Mouse (Mus musculus) midbrain, postnatal 0 days (tissue): ENCODE data around the gene Ltbp1. TPM values are rescaled to one million over a fixed set of nuclear protein-coding genes. Genes with fewer than 3 reads are reported as not detected.
A peak's percentile ranks its signal among the peaks of the same experiment; 100 is the strongest.

Source experiments
- ATAC-seq: fragments of 200-750 bp; cut with Nextera tagmentation; 2 replicates; pipeline ENCODE4 v1.8.0; 2017; ENCODE audit warnings: moderate number of reproducible peaks, mild to moderate bottlenecking, moderate TSS enrichment, moderate library complexity; ENCODE audit not compliant: low FRiP score
- DNase-seq: peaks from one replicate; pipeline ENCODE4 v3.0.0-alpha.2; 2015; ENCODE audit warnings: low spot score
- H3K27ac ChIP-seq: fragments of 300-500 bp; sonication (generic); 2 replicates; pipeline ENCODE4 v1.5.1; 2014; ENCODE audit warnings: low read depth, mild to moderate bottlenecking, low read length, mixed read lengths
- H3K27me3 ChIP-seq: fragments of 300-500 bp; sonication (generic); 2 replicates; pipeline ENCODE4 v1.6.1; 2014; ENCODE audit warnings: low read length, control low read depth, mixed read lengths; ENCODE audit not compliant: insufficient read depth
- H3K36me3 ChIP-seq: fragments of 300-500 bp; sonication (generic); 2 replicates; pipeline ENCODE4 v1.6.1; 2014; ENCODE audit warnings: low read length, control low read depth, mixed read lengths; ENCODE audit not compliant: insufficient read depth
- H3K4me1 ChIP-seq: fragments of 300-500 bp; sonication (generic); 2 replicates; pipeline ENCODE4 v1.6.1; 2014; ENCODE audit warnings: mild to moderate bottlenecking, control low read depth, antibody characterized with exemption, low read length, mixed read lengths; ENCODE audit not compliant: insufficient read depth
- H3K4me2 ChIP-seq: fragments of 300-500 bp; sonication (generic); 2 replicates; pipeline ENCODE4 v1.6.1; 2014; ENCODE audit warnings: low read depth, mild to moderate bottlenecking, low read length, mixed read lengths; ENCODE audit not compliant: poor library complexity, severe bottlenecking
- H3K4me3 ChIP-seq: fragments of 300-500 bp; sonication (generic); 2 replicates; pipeline ENCODE4 v1.5.1; 2014; ENCODE audit warnings: low read depth, mild to moderate bottlenecking, low read length, moderate library complexity
- H3K9ac ChIP-seq: fragments of 300-500 bp; sonication (generic); replicated peaks from 2 replicates; pipeline ENCODE4 v1.6.1; 2014; ENCODE audit warnings: mild to moderate bottlenecking, low read length, moderate library complexity, mixed read lengths; ENCODE audit not compliant: poor library complexity, severe bottlenecking
- H3K9me3 ChIP-seq: fragments of 300-500 bp; sonication (generic); 2 replicates; pipeline ENCODE4 v1.6.1; 2016; ENCODE audit warnings: low read length, control low read depth
- CTCF ChIP-seq: IDR thresholded peaks from 2 replicates; pipeline ENCODE4 v1.5.1; 2016; ENCODE audit warnings: antibody characterized with exemption, mild to moderate bottlenecking
- WGBS: fragments of 180-500 bp; shearing (Covaris S2); extraction: QIAGEN DNeasy Blood & Tissue Kit; methylation state at CpG from one replicate; pipeline ENCODE4 v1.1.7; 2014; 5-methylcytosine and 5-hydroxymethylcytosine counted together
- polyA plus RNA-seq: library from polyadenylated mRNA; unstranded; fragments of >200 nt; fragmentation: Nextera tagmentation; extraction: Ambion mirVana; gene quantifications from 2 replicates; pipeline ENCODE4 v1.2.1, GENCODE M21; 2015
- total RNA-seq: library from RNA; depleted of rRNA; stranded (reverse); fragments of >200 nt; gene quantifications from 2 replicates; pipeline ENCODE4 v1.2.3, GENCODE M21; 2014

The Ltbp1 gene
- total and polyA plus RNA-seq, 2 experiments from 2014 or later, result 0.89 to 3.0 TPM

GRCm38 (mm10) chr17:74968738-74969271 lies 36.6 kb upstream of the Ltbp1 start:
- no peak overlapping the region for H3K9ac ChIP-seq
- H3K4me1 ChIP-seq, result no peaks in the 10 kb centered on the region
- WGBS, result 35% methylated on average over 16 of the region's 16 CpGs
- H3K4me2 ChIP-seq, result peak overlapping the region; percentile 21; the same call in 1 of the 2 replicates
- no peaks in the 10 kb centered on the region for H3K9me3 ChIP-seq
- H3K27me3 ChIP-seq, result no peaks in the 10 kb centered on the region
- ATAC-seq, result no peak
- H3K27ac ChIP-seq, result no peak overlapping the region
- no peak overlapping the region for H3K4me3 ChIP-seq
- H3K36me3 ChIP-seq, result no peaks in the 10 kb centered on the region
- DNase-seq, result peak; percentile 73
- no peak for TF ChIP-seq CTCF

DNA sequence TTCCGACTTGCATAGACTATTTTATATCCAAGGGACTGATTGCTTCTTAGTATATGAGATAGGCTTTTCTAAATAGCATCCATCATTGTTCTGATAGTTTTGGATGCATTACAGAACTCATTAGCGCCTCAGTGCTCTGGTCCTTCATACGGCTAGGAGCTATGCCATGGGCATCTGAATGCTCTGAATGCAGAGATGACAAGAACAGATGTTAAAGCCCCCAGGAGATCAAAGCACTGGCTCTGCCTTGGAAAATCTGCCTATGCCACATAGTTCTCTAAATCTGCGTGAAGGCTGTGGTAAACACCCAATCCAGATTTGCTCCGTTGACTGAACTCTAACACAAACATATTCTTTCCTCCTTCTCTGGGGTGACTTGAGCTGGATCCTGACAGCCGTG lies 30.2 kb upstream of the Ltbp1 start:
- no peaks in the 10 kb centered on the region for H3K36me3 ChIP-seq
- H3K4me3 ChIP-seq, result no peak overlapping the region
- 45% methylated on average over 6 of the region's 6 CpGs for WGBS
- no peak overlapping the region for H3K4me2 ChIP-seq
- ATAC-seq, result no peak
- H3K27ac ChIP-seq, result no peak overlapping the region
- no peak for TF ChIP-seq CTCF
- no peak overlapping the region for H3K9ac ChIP-seq
- H3K27me3 ChIP-seq, result no peaks in the 10 kb centered on the region
- no peaks in the 10 kb centered on the region for H3K4me1 ChIP-seq
- DNase-seq, result no peak
- no peaks in the 10 kb centered on the region for H3K9me3 ChIP-seq

DNA sequence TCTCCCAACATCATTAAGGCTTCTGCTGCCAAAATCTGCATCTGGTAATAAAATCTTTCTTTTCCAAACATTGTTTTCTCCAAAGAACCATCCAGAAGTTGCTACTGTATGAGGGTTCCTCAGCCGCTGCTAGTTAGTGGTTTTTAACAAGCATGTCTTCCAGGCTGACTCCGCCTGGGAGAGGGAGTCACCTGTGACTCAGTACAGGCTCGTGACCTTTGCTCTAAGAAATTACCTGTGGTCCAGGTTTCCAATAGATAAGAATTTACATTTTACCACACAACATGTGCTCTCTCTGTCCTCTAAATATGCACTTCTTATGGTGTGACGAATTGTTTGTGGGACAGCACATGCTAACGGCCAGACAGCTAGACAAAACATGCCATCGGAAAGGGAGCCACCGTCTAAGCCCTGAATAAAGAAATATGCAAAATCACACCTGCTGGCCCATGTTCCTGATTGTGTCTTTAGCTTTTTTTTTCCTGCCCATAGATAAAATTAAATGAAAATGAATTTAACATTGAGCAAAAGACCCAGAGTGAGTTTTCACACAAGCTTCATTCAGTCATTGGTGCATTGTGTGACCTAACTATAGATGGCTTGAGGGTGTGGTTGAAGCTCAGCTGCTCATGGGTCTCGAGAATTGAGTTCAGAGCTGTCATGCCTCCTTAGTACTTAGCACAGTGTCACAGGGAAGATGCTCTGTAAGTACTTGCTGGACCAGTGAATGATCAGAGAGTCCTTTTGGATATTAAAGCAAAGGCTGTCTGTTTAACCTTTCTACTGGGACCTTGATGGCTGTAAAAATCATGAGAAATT lies 29.0 kb upstream of the Ltbp1 start:
- Histone ChIP-seq H3K27me3 (no peaks in the 10 kb centered on the region), H3K9ac (no peak overlapping the region), H3K36me3 (no peaks in the 10 kb centered on the region), H3K27ac (no peak overlapping the region), H3K4me1 (no peaks in the 10 kb centered on the region), H3K4me2 (no peak overlapping the region), H3K9me3 (no peaks in the 10 kb centered on the region), H3K4me3 (no peak overlapping the region)
- no peak for DNase-seq
- TF ChIP-seq CTCF, result no peak
- ATAC-seq, result no peak
- WGBS, result 52% methylated on average over 8 of the region's 8 CpGs

DNA sequence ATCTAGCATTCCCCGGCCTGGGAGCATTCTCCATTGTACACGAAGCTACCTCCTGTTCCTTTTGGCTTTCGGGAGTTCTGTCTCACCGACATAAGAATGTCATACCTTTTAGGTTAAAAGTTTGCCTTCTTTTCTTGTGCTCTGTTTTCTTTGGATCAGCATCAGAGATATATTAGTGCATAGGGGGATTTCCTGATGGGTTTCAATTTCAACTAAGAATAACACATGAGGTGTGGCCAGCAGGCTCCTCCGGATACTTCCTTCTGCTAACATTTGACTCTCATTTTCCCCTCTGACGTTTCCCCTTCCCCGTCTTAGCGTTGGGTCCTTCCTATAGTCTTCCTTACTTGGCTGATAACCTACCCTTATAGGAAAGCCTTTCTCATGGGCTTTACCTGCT lies 25.6 kb upstream of the Ltbp1 start:
- H3K4me1 ChIP-seq, result no peaks in the 10 kb centered on the region
- no peak overlapping the region for H3K27ac ChIP-seq
- TF ChIP-seq CTCF, result no peak
- H3K27me3 ChIP-seq, result no peaks in the 10 kb centered on the region
- no peaks in the 10 kb centered on the region for H3K36me3 ChIP-seq
- no peak overlapping the region for H3K9ac ChIP-seq
- H3K4me2 ChIP-seq, result no peak overlapping the region
- H3K4me3 ChIP-seq, result no peak overlapping the region
- H3K9me3 ChIP-seq, result no peaks in the 10 kb centered on the region
- ATAC-seq, result no peak
- no peak for DNase-seq
- WGBS, result 81% methylated on average over 8 of the region's 8 CpGs

DNA sequence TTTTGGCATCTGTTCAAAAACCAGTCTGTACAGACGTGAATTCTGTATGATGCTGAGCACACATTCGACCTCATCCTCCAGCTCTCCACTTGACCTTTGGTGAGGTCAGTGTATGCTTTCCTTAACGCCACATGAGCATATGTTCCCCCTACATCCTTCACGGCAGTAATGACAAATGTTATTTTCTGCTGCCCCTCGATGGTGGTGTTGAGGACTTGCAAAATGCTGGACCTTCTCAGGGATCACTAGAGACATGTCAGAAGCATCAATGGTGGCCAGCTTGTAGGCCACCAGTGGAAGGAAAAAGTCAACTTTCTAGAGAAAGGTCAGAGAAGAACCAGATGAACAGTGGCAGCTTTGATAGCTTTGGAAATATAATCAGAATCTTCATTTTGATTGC lies 23.7 kb upstream of the Ltbp1 start:
- ATAC-seq (no peak), DNase-seq (no peak)
- H3K27me3 ChIP-seq, result no peaks in the 10 kb centered on the region
- no peaks in the 10 kb centered on the region for H3K4me1 ChIP-seq
- TF ChIP-seq CTCF, result no peak
- 89% methylated on average over 5 of the region's 5 CpGs for WGBS
- H3K9me3 ChIP-seq, result no peaks in the 10 kb centered on the region
- no peak overlapping the region for H3K9ac ChIP-seq
- H3K27ac ChIP-seq, result no peak overlapping the region
- no peaks in the 10 kb centered on the region for H3K36me3 ChIP-seq
- no peak overlapping the region for H3K4me3 ChIP-seq
- no peak overlapping the region for H3K4me2 ChIP-seq

GRCm38 (mm10) chr17:74982880-74983279 lies 22.5 kb upstream of the Ltbp1 start:
- no peak overlapping the region for H3K4me3 ChIP-seq
- H3K36me3 ChIP-seq, result no peaks in the 10 kb centered on the region
- H3K27me3 ChIP-seq, result no peaks in the 10 kb centered on the region
- TF ChIP-seq CTCF, result no peak
- DNase-seq, result no peak
- H3K4me2 ChIP-seq, result no peak overlapping the region
- no peak for ATAC-seq
- no peak overlapping the region for H3K27ac ChIP-seq
- H3K9me3 ChIP-seq, result no peaks in the 10 kb centered on the region
- H3K4me1 ChIP-seq, result no peaks in the 10 kb centered on the region
- WGBS, result 43% methylated on average over 1 of the region's 1 CpGs
- H3K9ac ChIP-seq, result no peak overlapping the region
